Mouse (Mus musculus) layer of hippocampus, adult 18-20 months (tissue): ENCODE results near the gene Cdk14. TPM values are rescaled to one million over a fixed set of nuclear protein-coding genes. Genes with fewer than 3 reads are reported as not detected.

Experiments
- DNase-seq, 2 experiments: peaks; one replicate each; pipeline ENCODE4 v3.0.0; 2022; ENCODE audit warnings: low spot score in 2 of 2
- total RNA-seq, 2 experiments: library from RNA; stranded (reverse); gene quantifications; 2 replicates each; pipeline ENCODE4 v1.2.3; 2021

The Cdk14 gene
- total RNA-seq, 2 experiments from 2014 or later: 236 to 238 TPM

GRCm38 (mm10) chr5:5109621-5110020 is 310.5 kb downstream of the Cdk14 start:
- no peak for DNase-seq

GRCm38 (mm10) chr5:5109017-5109416 is 311.1 kb downstream of the Cdk14 start:
- DNase-seq: no peak

GRCm38 (mm10) chr5:5096248-5096915 is 323.7 kb downstream of the Cdk14 start:
- DNase-seq: no peak

- peak; percentile 61 to 78 for DNase-seq
Measured at GRCm38 (mm10) chr5:5092736-5093135, 327.4 kb downstream of the Cdk14 start.

- DNase-seq: no peak
Measured at GRCm38 (mm10) chr5:5071526-5071925, 348.6 kb downstream of the Cdk14 start.

- DNase-seq: no peak
Measured at GRCm38 (mm10) chr5:5064686-5065085, 355.4 kb downstream of the Cdk14 start.

- no peak for DNase-seq
Measured at GRCm38 (mm10) chr5:5056102-5056883, 363.8 kb downstream of the Cdk14 start.

- no peak for DNase-seq
Measured at GRCm38 (mm10) chr5:5055494-5055893, 364.6 kb downstream of the Cdk14 start.

- no peak for DNase-seq
Measured at GRCm38 (mm10) chr5:5054270-5054669, 365.8 kb downstream of the Cdk14 start.

GRCm38 (mm10) chr5:5044326-5044725 is 375.8 kb downstream of the Cdk14 start:
- DNase-seq: peak in 1 of 2 experiments; percentile 35

- no peak for DNase-seq
Measured at GRCm38 (mm10) chr5:5042735-5043134, 377.4 kb downstream of the Cdk14 start.

GRCm38 (mm10) chr5:5041480-5041879 is 378.6 kb downstream of the Cdk14 start:
- no peak for DNase-seq

GRCm38 (mm10) chr5:5039700-5040284 is 380.3 kb downstream of the Cdk14 start:
- DNase-seq: peak in 1 of 2 experiments; percentile 32

GRCm38 (mm10) chr5:5033445-5033844 is 386.7 kb downstream of the Cdk14 start:
- no peak for DNase-seq

- no peak for DNase-seq
Measured at GRCm38 (mm10) chr5:5032847-5033246, 387.3 kb downstream of the Cdk14 start.

GRCm38 (mm10) chr5:5032446-5032845 is 387.7 kb downstream of the Cdk14 start:
- DNase-seq: no peak

- DNase-seq: no peak
Measured at GRCm38 (mm10) chr5:5030431-5030830, 389.7 kb downstream of the Cdk14 start.

- DNase-seq: no peak
Measured at GRCm38 (mm10) chr5:5018959-5019358, 401.2 kb downstream of the Cdk14 start.

- DNase-seq: peak in 1 of 2 experiments; percentile 37
Measured at GRCm38 (mm10) chr5:5018242-5018641, 401.9 kb downstream of the Cdk14 start.

- DNase-seq: no peak
Measured at GRCm38 (mm10) chr5:5013783-5014182, 406.3 kb downstream of the Cdk14 start.

- no peak for DNase-seq
Measured at GRCm38 (mm10) chr5:5012521-5013346, 407.4 kb downstream of the Cdk14 start.
